Mouse (Mus musculus) 3T3-L1 (cell line): Measurements from ENCODE around the gene Kyat3.
"Not testable (repeated sequence)": the region's sequence is repeated elsewhere in the genome, so short reads cannot be mapped to it uniquely, and the experiment has no call there.

Experiments
- DNase-seq: peaks from one replicate; pipeline ENCODE4 v3.0.0-alpha.2; 2015; ENCODE audit warnings: low read depth, low spot score

Gene Kyat3

DNA sequence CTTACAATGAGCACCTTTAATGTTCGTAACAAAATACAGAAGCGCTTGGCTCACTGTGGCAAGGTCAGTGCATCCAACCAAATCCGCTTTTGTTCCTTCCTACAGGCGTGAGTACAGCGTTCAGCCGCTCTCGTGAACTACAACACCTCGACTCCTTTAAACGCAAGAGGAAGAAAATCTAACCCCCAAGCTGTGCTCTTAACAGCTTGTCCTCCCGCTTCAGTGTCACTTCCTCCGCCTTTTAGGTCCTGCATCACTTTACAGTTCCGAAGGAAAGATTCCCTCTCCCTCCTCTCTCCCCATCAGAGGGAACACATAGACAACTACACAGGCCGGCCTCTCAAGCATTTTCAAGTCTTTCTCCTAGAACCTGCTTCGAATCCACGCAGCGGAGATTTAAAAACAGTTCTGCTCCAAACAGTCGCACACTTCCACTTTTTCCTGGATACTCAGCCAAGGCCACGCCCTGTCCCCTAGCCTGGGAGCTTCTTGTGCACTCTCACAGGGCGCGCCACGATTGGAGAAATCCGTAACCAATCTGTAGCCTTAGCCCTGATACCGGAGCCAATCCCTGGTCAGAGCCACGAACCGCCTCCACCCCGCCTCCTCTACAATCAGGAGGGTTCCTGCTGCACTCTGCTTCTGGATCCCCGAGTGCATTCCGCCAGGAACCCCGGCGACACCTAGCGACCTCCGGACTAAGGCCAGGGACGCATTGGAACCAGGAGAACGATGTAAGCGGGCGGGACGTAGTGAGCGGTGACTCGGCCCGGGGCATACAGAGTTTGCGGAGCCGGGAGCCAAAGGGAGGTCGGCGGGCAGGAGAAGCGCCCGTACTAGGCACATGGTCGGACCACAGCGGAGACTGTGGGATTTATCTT is at the start of gene Kyat3:
Kyat3 (plus strand) TSS at position 610 of the 881 bp plus-strand sequence.
- peak; percentile 97 for DNase-seq

DNA sequence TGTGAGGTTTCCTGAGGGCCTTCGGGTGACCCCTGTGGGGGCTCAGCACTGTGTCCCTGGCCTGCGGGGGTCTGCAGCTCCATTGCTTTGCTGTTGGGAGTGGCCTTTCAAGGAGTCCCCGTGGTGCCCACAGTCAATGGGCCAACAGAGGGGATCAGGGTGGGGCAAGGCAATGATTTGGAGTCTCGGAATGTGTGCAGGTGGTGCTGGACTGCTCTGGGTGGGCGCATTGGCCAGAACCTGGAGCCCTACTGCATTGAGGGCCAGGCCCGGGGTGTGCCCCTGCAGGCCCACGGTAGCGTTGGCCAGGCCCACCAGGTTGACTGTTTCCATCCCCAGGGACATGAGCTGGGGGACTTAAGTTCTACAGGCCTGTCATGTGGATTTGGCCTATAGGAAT is 36.1 kb upstream of the Kyat3 start:
- DNase-seq, result no peak

DNA sequence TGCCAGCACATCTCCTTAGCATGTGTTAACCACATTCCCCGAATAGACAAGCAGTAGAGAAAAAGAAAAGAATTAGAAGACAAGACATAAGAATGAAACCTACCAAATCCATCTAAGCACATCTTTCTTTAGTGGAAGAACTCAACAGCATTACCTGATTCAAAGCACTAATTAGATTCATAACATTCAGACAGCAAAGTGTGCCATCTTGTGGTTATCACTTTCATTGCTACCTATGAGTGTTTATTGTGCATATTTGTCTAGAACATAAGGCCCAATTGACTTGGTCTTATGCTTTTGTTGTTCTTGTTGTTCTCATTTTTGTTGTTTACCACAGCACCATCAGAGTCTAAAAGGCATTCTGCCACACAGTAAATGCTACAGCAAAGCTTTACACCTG is 26.2 kb upstream of the Kyat3 start:
- DNase-seq, result peak; percentile 56

DNA sequence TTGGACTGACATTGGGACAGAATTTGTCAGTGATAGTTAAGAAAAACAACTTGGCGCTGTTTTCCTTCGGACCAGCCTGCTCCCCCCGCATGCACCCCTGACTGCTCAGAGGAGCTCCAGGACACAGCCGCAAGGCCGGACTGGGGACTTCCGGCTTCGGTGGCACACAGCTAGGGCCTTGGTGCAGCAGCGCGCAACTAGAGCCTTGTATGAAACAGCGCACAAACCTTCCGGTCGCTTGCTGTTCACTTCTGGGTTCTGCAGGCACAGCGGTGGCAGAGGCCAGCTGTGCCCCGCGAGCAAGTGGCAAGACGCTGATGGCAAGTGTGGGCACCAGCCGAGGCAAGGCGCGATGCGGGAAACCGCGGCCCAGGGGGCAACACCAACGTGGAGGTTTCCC is 12.9 kb upstream of the Kyat3 start:
- DNase-seq, result no peak

DNA sequence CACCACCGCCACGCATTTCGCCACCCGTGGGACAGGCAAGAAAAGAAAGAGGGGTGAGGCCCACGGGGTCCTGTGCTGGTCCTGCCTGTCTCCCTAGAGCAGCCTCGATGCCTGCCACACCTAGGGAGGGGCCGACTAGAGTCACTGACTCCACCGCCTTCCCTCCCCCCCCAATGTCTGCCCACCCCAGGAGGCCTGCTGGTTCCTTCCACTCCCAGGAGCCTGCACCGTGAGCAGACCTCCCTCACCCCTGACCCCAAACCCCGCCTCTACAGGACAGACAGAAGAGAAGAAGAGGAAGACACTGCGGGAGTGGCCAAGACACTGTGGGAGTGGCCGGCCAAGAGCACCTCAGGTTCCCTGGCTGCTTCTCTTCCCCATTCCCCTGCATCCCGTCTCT is 12.5 kb upstream of the Kyat3 start:
- DNase-seq, result no peak

DNA sequence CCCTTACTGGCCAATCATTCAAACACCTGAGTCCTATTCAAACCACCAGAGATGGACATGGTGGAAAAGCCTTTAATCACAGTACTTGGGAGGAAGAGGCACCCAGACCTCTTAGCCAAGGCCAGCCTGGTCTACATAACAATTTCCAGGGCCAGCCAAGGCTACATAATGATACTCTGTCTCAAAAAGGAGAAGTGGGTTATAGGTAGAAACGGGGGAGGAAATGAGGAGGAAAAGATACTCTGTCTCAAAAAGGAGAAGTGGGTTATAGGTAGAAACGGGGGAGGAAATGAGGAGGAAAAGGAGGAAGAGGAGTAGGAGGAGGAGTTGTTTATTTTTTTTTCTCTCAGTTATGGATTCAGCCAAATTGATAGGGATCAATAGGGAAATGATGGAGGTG is 4.3 kb upstream of the Kyat3 start:
- DNase-seq, result no peak

DNA sequence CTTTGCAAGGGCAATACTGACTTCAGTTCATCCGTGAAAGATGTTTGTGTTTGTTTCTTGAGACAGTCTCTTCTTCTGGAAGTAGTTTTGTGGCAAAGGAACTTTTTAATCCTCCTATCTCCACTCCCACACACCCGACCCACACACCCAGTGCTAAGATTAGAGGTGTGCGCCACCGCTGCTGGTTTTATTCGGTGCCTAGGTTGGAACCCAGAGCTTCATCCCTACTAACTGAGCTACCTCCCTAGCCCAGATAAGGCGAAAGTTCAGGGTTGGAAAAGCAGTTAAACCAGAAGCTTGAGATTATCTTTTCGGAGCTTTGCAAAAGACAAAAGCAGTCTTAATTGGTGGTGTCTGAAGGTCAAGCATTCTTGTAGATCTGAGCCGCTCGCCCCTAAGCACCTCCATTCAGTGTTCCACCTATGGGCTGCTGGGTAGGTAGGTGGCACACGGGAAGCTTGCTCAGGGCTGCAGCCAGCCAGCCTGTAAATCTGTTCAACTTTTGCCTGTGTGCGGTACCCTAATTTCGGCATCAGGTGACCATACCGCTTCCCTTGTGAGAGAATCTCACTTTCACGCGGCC is 647 bp downstream of the Kyat3 start:
- no peak for DNase-seq

DNA sequence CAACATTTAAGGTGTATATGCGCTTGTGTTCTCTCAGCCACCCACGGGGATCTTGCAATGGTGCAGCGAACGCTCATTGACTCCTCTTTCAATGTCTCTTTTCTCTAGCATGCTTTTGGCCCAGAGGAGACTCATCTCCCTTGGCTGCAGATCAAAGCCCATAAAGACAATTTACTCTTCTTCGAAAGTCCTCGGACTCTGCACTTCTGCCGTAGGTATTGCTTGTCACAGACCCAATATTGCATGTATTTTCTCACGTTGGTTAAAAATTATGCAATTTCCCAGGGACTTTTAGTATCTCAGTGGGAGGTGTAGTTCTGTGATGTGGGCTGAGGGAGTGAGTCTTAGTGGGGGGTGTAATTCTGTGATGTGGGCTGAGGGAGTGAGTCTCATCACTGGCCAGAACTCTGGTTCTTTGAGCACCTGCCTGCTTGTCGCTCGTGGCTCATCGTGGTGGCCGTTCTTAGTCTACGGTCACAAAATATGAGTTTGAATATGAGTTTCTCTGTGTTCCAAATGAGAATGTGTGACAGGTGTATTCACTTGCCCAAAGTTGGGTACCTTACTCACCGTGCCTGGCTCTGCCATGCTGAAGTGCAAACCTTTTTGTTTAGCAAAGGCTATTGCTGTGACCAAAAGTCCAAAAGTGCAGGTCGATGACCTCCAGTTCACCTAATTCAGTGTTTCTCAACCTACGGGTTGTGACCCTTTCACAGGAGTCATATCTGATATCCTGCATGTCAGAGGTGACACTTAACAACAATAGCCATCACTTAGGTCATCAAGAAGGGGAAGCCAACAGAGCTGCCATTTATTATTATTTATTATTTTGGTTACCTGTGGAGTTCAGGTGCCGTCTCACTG is 6.0 kb downstream of the Kyat3 start:
- DNase-seq, result no peak

DNA sequence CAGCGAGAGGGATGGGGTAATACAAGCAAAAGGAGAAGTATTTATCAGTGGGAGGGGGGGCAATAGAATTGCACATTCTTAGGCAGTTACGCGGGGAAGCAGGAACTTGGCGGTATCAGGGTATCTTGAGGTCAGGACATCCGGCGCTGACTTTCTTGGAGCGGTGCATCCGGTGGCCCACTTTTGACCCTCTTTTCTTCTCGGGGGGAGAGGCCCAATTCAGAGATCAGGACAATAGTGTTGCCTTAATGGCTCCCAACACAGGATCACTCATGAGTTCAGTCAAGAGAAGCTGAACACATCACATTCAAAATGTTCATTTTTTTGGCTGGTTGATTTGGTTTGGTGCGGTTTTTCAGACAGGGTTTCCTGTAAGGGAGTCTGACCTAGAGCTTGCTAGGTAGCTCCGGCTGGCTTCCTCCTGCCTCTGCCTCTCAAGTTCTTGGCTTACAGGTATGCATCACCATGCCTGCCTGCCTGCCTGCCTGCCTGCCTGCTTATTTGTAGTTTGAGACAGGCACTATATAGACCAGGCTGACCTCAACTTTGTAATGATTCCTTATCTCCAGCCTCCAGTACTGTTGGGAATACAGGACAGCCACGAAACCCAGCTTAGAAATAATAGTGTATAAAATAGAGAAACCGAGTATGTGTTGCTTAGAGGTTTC is 7.5 kb downstream of the Kyat3 start:
- DNase-seq, result not testable (repeated sequence)

DNA sequence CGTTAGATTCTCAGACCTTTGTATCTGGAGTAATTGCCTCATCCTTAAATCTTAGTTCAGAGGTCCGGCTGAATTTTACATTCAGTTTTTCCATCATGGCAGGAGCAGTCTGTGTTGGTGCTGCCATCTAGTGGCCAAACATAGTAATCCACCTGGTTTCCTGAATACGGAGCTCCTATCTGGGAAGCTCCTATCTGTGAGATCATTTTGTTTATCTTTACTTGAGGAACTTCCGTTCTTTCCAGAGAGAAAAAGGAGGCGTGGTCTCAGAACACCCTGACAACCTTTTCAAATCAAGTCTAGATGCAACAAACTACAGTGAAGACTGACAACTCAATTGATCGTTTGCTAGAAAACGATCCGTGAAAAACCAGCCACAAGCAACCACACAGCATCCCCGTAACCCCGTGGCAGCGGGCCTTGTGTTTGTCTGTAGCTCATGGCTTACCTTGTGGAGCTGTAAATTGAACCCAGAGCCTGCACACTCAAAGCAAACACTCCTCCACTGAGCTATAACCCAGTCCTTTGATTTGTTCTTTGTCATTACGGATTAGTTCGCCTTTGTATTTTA is 8.1 kb downstream of the Kyat3 start:
- peak; percentile 91 for DNase-seq

DNA sequence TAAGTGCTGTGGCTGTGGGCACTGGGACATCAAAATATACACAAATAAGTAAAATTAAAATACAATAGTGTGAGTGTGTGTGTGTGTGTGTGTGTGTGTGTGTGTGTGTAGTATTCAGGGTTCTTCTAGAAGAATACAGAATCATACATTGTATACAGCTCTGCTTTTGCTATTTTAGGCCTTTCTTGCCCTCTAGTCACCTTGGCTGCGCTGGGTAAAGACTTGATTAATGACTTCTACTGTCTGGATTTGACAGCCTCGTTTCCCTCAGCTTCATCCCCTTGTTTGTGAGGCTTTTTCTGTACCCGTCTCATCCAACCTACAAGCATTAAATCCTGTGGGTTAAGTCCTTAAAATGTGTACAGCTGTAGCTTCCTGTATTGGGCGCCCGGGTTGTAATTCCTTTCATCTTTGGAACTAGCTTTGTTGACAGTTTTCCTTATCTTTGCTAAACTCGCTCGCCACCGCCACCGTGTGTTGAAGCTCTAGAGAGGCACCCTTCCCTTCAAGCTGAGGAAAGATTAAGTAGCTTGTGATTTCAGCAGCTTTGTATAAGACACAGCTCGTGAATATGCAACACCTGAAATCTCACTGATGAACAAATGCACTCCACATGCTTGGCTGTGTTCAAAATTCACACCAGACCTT is 9.6 kb downstream of the Kyat3 start:
- DNase-seq, result peak; percentile 62

DNA sequence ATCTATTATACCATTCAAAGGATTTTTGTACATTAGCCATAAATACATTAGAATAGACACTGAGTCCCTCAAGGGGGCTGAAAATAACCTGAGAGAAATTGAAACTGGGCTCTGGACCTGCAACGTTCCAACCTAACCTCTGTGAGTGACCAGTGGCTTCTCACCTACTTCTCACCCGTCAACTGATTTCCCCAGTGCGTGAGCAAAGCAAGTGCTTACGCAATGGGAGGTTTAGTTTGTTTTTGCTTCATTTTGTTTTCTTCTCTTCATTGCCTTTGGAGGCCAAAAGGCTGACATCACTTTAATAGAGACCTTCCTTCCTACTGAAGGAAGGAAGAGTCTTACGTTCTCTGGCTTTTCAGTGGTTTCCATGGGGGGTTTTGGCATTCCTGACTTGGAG is 10.5 kb downstream of the Kyat3 start:
- DNase-seq, result no peak

DNA sequence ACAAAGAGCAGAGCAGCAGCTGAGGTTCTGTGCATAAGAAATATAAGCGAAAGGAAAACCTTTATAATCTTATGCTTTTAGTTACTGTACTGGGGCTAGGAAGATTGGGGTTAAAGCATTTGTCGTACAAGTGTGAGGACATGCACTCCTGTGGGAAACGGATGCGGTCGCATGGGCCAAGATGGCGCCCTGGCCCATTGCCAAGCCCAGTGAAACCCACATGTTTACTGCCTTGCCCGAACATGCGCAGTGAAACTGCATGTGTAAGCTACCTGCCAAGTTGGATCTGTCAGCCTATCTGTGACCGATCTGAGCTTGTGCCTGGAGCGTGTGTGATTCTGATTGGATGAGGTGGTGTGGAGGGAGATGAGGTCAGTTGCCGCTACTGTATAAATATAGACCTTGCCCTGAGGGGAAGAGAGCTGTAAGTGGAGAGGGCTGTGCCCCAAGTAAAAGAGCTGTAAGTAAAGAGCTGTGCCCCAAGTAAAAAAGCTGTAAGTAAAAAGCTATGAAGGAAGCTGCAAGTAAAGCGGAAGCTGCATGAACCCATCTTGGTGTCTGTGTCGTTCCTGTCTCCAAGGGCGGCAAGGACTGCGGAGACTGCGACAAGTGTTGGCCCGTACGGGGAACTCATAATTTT is 11.7 kb downstream of the Kyat3 start:
- DNase-seq, result not testable (repeated sequence)

DNA sequence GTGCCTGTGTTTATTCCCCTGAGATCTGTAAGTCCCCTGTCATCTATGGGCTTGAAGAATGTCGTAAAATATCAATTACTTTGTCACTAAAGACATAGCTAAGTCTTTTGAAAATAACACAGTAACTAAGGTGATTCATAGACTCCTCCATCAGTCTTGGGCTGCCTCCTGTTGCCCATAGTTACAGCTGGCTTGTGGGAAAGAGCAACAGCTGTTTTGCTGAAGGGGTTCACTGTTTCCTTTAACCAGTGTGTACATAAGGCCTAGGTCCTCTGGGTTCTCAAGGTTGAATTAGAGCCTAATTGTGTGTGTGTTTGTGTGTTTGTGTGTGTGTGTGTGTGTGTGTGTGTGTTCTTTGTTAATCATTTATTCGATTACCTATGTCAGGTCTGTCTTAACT is 24.6 kb downstream of the Kyat3 start:
- DNase-seq, result no peak

DNA sequence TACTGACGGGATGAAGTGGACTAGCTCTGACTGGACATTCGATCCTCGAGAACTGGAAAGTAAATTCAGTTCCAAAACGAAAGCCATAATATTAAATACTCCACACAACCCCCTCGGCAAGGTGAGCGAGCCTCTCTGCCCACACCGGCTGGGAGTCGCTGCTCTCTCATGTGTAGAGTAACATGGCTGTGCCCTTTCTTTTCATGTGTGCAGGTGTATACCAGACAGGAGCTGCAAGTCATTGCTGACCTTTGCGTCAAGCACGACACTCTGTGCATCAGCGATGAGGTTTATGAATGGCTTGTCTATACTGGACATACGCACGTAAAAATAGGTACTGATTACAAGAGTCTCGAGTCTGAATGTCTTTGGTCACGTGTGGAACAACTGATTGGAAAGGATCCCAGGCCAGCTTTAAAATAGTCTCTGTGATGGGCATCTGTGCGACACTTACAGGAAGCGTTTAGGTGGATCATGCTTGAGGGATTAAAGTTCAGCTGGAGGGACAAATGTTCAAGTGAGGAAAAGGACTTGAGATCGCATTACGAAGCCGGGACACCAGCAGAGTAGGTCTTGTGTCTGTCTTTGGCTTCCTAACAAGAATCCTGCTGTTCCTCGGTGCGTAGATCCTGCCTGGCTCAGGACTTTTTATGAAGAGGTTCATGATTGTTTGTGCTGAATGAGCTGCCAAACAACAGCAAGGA is 25.3 kb downstream of the Kyat3 start:
- no peak for DNase-seq

DNA sequence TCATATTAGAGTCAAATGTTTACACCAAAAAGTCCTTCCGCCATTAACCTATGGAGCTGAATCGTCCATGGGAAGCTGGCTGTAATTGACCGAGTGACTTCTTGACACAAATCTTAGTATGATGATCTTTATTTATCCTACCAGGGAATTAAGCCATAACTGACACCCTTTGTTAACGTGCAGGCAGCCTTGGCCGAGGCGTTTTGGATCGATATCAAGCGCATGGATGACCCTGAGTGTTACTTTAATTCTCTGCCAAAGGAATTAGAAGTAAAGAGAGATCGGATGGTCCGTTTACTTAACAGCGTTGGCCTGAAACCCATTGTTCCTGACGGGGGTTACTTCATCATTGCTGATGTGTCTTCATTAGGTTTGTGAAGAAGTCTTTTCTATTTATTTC is 33.4 kb downstream of the Kyat3 start:
- no peak for DNase-seq

DNA sequence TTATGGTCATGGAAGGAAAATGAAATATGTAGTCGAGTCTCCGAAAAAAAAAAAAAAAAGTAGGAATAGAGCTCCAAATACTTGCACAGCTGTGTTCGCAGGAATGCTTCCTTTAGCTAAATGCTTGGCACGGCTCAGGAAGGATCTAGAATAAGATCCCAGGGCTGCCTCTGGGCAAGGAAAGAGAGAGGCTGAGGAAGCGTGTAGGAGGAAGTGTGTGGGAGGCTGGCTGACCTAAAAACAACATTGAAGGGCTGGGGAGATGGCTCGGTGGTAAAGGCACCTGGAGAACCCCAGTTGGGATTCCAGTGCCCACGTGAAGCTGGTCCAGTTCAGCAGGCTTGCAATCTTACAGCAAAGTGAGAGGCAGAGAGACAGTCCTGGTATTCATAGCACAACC is 40.0 kb downstream of the Kyat3 start:
- DNase-seq, result no peak

DNA sequence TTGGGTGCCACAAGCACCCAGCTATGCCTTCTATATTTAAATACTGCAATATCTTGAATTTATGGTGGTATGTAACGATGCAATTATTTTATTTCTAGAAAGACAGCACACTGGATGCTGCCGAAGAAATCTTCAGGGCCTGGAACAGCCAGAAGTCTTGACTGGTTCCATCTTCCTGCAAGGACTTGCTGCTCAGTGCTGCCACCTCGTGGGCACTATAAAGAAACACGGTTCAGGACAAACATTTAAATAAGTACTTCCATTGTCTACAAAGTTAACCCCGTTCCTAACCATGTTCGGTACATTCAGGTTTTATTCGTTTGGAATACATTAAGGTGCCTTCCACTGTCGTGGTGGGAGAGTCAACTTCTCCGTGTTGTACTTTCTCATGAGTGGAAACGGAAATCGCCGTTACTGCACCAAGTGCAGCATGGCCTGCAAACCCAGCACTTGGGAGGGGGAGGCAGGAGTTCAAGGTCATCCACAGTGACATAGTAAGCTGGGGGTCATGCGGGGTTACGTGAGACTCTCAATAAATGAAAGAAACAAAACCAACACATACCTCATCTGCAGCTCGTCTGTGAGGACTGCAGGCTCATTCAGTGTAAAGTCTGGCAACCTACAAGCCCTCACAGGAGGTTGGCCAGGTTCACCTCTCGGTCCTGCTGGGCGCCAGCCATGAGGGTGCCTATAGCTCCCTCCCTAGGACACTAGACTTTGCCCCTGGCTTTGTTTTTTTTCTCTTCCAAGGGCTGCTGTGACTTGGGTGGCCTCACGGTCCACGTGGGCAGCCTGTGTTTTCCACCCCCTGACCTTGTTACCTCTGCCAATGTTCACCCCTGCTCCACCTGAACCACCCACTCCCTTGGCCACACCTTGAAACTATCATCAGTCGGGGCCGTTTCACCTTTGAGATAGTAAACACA is 43.4 kb downstream of the Kyat3 start:
- DNase-seq, result peak; percentile 85

DNA sequence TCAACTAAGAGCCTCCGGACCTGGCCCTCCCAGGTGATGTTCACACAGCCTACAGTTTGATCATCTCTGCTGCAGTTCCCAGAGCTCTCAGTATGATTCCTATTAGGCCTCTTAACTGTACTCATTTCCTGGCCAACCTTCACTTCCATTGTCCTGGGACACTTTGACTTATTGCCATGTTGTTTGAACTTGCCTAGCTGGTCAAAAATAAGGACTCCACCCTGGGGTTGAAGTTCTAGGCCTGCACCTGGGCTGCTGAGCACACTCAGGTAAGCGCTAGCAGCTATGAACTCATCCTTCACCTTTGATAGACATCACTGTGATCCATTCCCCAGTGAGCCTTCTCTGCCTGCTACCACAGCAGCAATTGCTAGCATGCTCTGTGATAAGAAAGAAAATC is 44.2 kb downstream of the Kyat3 start:
- no peak for DNase-seq
